Mouse (Mus musculus) megakaryocyte, embryonic 14.5 days (primary cell): ENCODE data around the gene Zfhx3. TPM values are rescaled to one million over a fixed set of nuclear protein-coding genes. Genes with fewer than 3 reads are reported as not detected.

Source experiments
- H3K27me3 ChIP-seq: replicated peaks from 2 replicates; pipeline ENCODE3; 2012; ENCODE audit warnings: inconsistent platforms
- H3K36me3 ChIP-seq: replicated peaks from 2 replicates; pipeline ENCODE3; 2012; ENCODE audit warnings: low read length, inconsistent platforms, mixed read lengths
- H3K4me1 ChIP-seq: 2 replicates; pipeline ENCODE4 v1.6.1; 2012; ENCODE audit warnings: inconsistent platforms
- H3K4me3 ChIP-seq: replicated peaks from 2 replicates; pipeline ENCODE3; 2012; ENCODE audit warnings: moderate library complexity, mild to moderate bottlenecking, inconsistent platforms
- H3K9me3 ChIP-seq: 2 replicates; pipeline ENCODE4 v1.6.1; 2012; ENCODE audit warnings: inconsistent platforms
- FLI1 ChIP-seq: IDR thresholded peaks from 2 replicates; pipeline ENCODE4 v1.6.1; 2012; ENCODE audit warnings: low read length, inconsistent platforms, mixed read lengths
- GATA1 ChIP-seq: IDR thresholded peaks from 3 replicates; pipeline ENCODE4 v1.6.1; 2012; ENCODE audit warnings: mixed read lengths, low read length, inconsistent platforms, borderline replicate concordance
- polyA plus RNA-seq: library from polyadenylated mRNA; stranded (reverse); fragments of >175 nt; gene quantifications from 2 replicates; pipeline ENCODE4 v1.2.3, GENCODE M21; 2012; ENCODE audit warnings: low replicate concordance; ENCODE audit not compliant: insufficient read depth

Zfhx3 gene
- polyA plus RNA-seq, 1 experiment = 1.1 TPM

- Histone ChIP-seq H3K27me3 (no peaks in the 10 kb centered on the region), H3K4me1 (no peaks in the 10 kb centered on the region), H3K9me3 (peaks cover 14% of the 10 kb centered on the region), H3K4me3 (no peak overlapping the region), H3K36me3 (no peaks in the 10 kb centered on the region)
- TF ChIP-seq GATA1 (no peak), FLI1 (no peak)
Observed at GRCm38 (mm10) chr8:108454561-108455311, 512.3 kb downstream of the Zfhx3 start.

- no peak for TF ChIP-seq FLI1
- TF ChIP-seq GATA1 = no peak
- H3K4me3 ChIP-seq = no peak overlapping the region
- peaks cover 3% of the 10 kb centered on the region; the same call in 1 of the 2 replicates for H3K9me3 ChIP-seq
- no peaks in the 10 kb centered on the region for H3K4me1 ChIP-seq
- no peaks in the 10 kb centered on the region for H3K36me3 ChIP-seq
- H3K27me3 ChIP-seq = no peaks in the 10 kb centered on the region
Observed at GRCm38 (mm10) chr8:108466653-108467052, 524.2 kb downstream of the Zfhx3 start.

DNA sequence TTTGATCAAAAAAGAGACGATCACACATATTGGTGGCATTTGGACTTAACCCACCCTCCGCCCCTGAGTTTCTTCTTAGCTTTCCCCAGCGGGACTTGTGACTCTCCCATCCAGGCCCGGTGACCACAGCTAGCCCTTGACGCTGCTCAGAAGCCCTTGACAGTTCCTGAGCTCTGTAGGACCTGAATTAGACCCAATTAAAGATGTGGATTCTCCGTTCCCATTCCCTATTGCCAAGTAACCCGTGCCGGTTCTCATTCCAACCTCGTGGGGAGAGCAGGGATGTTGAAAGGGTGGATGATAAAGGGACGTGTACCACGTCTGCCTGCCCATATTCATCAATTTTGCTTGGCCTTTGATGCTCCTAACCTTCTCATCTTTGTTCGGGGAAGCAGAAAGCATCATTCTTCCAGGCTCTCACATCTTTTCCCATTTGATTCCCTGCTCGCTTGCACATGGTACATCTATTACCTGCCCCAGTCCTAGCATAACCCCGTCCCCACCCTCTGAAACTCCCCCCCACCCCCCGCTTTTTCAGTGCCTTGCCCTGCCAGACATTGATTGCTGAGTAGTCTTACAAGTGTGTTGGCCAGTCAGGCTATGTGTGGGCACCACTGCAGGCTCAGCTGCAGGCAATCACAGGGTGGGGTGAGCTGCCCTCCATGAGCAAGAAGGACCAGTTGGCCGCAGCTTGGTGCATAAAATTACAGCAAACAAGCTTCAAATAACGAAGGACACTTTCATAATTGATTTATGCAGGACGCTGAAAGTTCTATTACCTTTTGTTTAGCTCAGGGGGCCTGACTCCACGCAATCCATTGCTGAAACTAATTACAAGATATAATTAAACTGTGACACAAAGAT, 525.0 kb downstream of the Zfhx3 start:
- Histone ChIP-seq H3K4me3 (no peak overlapping the region), H3K36me3 (no peaks in the 10 kb centered on the region), H3K27me3 (no peaks in the 10 kb centered on the region), H3K4me1 (no peaks in the 10 kb centered on the region), H3K9me3 (peaks cover 3% of the 10 kb centered on the region; the same call in 1 of the 2 replicates)
- TF ChIP-seq GATA1 = no peak
- no peak for TF ChIP-seq FLI1

- H3K4me3 ChIP-seq = no peak overlapping the region
- H3K36me3 ChIP-seq = no peaks in the 10 kb centered on the region
- H3K9me3 ChIP-seq = peaks cover 3% of the 10 kb centered on the region; the same call in 1 of the 2 replicates
- no peak for TF ChIP-seq GATA1
- no peak for TF ChIP-seq FLI1
- no peaks in the 10 kb centered on the region for H3K4me1 ChIP-seq
- H3K27me3 ChIP-seq = no peaks in the 10 kb centered on the region
Observed at GRCm38 (mm10) chr8:108470269-108470668, 527.8 kb downstream of the Zfhx3 start.

DNA sequence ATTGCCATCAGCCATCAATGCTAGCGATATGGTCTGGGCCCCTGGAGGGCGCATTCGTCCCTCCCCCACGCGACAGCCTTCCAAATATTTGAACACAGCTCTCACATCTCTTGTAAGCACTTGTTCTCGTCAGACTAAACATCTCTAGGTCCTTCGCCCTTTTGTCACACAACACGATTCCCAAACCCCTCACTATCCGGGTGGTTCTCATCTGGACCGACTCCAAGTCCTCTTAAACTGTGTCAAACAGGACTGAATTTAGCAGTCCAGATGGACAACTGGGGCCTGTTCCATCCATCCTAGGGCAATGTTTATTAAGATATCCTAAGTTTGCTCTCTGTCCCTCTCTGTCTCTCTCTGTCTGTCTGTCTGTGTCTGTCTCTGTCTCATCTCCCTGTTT, 532.1 kb downstream of the Zfhx3 start:
- Histone ChIP-seq H3K4me1 (no peaks in the 10 kb centered on the region), H3K36me3 (no peaks in the 10 kb centered on the region), H3K4me3 (no peak overlapping the region), H3K9me3 (peaks cover 3% of the 10 kb centered on the region; the same call in 1 of the 2 replicates), H3K27me3 (no peaks in the 10 kb centered on the region)
- TF ChIP-seq GATA1 (no peak), FLI1 (no peak)

GRCm38 (mm10) chr8:108478131-108478530, 535.7 kb downstream of the Zfhx3 start:
- Histone ChIP-seq H3K27me3 (no peaks in the 10 kb centered on the region), H3K4me3 (no peak overlapping the region), H3K36me3 (no peaks in the 10 kb centered on the region), H3K9me3 (no peaks in the 10 kb centered on the region), H3K4me1 (no peaks in the 10 kb centered on the region)
- TF ChIP-seq FLI1 (no peak), GATA1 (no peak)

DNA sequence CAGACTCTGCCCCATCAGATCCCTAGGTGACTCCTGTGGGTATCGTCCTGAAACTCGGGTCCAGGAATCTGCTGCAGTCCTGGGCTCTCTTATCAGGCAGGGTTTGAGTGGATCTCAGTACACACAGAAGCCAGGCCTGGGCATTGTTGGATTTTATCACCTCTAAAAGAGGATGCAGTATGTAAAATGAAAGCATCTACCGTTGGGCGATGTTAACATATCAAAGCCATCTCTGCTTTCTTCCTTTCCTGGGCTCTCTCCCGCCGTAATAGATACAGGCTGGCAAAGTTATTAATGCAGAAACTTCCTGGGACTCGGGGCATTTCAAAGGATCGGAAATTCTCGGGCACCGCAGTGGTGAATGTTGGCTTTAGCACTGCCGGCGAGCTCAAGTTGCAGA, 537.7 kb downstream of the Zfhx3 start:
- no peaks in the 10 kb centered on the region for H3K36me3 ChIP-seq
- TF ChIP-seq GATA1 (no peak), FLI1 (no peak)
- no peaks in the 10 kb centered on the region for H3K27me3 ChIP-seq
- H3K9me3 ChIP-seq = no peaks in the 10 kb centered on the region
- H3K4me1 ChIP-seq = no peaks in the 10 kb centered on the region
- no peak overlapping the region for H3K4me3 ChIP-seq

DNA sequence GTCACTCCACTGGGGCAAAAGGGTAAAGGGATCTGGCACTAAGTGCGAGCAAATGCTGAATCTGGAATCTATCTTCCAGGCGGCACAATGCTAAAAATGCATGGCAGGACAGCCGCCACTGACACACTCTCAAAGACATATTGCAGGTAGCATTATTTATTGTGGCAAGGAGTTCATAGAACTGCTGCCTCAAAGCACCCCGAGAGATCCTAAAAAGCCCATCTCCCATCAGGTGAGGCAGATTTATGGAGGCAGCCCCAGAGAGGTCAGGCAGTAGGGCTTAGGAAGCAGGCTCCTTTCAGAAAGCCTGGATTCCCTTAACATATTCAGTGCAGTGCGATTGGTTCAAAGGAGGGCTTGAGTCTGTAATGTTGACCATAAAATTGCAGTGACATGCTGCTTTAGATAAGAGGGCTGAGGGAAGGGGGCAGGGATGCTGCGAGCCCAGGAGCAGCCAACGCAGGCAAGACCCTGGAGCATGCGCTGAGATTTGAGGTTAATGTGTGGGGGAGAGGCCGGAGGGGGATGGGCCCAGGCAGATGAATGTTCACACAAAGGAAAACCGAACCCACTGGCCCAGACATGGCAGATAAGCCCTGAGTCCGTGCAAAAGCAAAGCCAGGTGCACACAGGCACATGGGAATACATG, 538.8 kb downstream of the Zfhx3 start:
- Histone ChIP-seq H3K9me3 (no peaks in the 10 kb centered on the region), H3K36me3 (no peaks in the 10 kb centered on the region), H3K27me3 (no peaks in the 10 kb centered on the region), H3K4me1 (no peaks in the 10 kb centered on the region), H3K4me3 (no peak overlapping the region)
- TF ChIP-seq GATA1 = no peak
- TF ChIP-seq FLI1 = no peak

DNA sequence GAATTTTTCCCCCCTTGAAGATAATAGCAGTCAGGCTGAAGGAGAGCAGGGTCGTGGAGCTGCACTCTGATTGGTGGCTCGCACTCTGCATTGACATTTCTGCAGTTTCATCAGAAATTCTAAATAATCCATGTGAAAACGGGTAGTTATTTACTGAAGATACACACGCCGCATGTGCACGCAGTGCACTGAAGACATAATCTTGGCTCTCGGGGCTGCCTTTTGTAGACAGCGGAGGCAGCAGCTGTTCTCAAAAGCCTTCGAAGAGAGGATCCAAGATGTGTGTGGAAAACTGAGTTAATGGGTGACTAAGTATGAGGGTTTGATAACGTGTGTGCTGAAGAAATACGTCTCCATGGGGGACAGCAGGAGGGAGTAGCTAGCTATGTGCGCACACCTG, 553.7 kb downstream of the Zfhx3 start:
- no peaks in the 10 kb centered on the region for H3K36me3 ChIP-seq
- H3K4me1 ChIP-seq = no peaks in the 10 kb centered on the region
- no peaks in the 10 kb centered on the region for H3K9me3 ChIP-seq

GRCm38 (mm10) chr8:108506779-108507178, 564.3 kb downstream of the Zfhx3 start:
- no peak overlapping the region for H3K4me3 ChIP-seq
- H3K27me3 ChIP-seq = peaks cover 2% of the 10 kb centered on the region
- H3K9me3 ChIP-seq = no peaks in the 10 kb centered on the region
- TF ChIP-seq GATA1 = no peak
- no peak for TF ChIP-seq FLI1
- no peaks in the 10 kb centered on the region for H3K4me1 ChIP-seq
- H3K36me3 ChIP-seq = no peaks in the 10 kb centered on the region

More for the DNA sequence above, 553.7 kb downstream of the Zfhx3 start:
- Histone ChIP-seq H3K4me3 (no peak overlapping the region), H3K27me3 (no peaks in the 10 kb centered on the region)
- TF ChIP-seq GATA1 (no peak), FLI1 (no peak)
